Mouse (Mus musculus): ENCODE results near the gene Lamtor3.
"Not testable (repeated sequence)": the region's sequence is repeated elsewhere in the genome, so short reads cannot be mapped to it uniquely, and the experiment has no call there.

The Lamtor3 gene

GRCm38 (mm10) chr3:137933986-137934385, 15.7 kb downstream of the Lamtor3 start:
- DNase-seq (ENCODE audit: low read depth, low spot score), result no peak

- DNase-seq (ENCODE audit: low read depth, low spot score), result no peak
Measured at GRCm38 (mm10) chr3:137935570-137936525, 17.5 kb downstream of the Lamtor3 start.

- DNase-seq (ENCODE audit: low read depth, low spot score), result no peak
Measured at GRCm38 (mm10) chr3:137936541-137936940, 18.2 kb downstream of the Lamtor3 start.

GRCm38 (mm10) chr3:137938608-137939007, 20.3 kb downstream of the Lamtor3 start:
- no peak for DNase-seq (ENCODE audit: low read depth, low spot score)

- DNase-seq (ENCODE audit: low read depth, low spot score), result no peak
Measured at GRCm38 (mm10) chr3:137940757-137941156, 22.5 kb downstream of the Lamtor3 start.

GRCm38 (mm10) chr3:137941555-137941954, 23.2 kb downstream of the Lamtor3 start:
- DNase-seq (ENCODE audit: low read depth, low spot score), result no peak

- DNase-seq (ENCODE audit: low read depth, low spot score), result no peak
Measured at GRCm38 (mm10) chr3:137942098-137942622, 23.9 kb downstream of the Lamtor3 start.

- DNase-seq (ENCODE audit: low read depth, low spot score), result no peak
Measured at GRCm38 (mm10) chr3:137943737-137944154, 25.4 kb downstream of the Lamtor3 start.

- DNase-seq (ENCODE audit: low read depth, low spot score), result no peak
Measured at GRCm38 (mm10) chr3:137946827-137947226, 28.5 kb downstream of the Lamtor3 start.

DNA sequence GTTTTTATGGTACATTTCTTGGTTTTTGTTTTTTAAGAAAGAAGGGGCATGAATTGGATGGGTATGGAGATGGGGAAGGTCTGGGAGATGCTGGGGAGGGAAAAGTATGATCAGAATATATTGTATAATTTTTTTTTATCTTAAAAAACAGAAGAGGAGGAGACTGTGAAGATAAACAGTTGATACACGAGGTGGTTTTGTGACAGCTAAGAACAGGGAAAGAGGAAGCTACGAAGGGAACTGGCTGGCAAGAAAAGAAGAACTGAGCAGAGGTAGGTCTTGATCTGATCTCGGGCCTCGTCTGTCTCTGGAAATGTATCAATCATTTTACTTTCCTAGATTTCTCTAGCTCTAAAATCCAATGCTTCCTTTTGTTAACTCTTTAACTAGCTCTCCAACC, 29.2 kb downstream of the Lamtor3 start:
- no peak for DNase-seq (ENCODE audit: low read depth, low spot score)

DNA sequence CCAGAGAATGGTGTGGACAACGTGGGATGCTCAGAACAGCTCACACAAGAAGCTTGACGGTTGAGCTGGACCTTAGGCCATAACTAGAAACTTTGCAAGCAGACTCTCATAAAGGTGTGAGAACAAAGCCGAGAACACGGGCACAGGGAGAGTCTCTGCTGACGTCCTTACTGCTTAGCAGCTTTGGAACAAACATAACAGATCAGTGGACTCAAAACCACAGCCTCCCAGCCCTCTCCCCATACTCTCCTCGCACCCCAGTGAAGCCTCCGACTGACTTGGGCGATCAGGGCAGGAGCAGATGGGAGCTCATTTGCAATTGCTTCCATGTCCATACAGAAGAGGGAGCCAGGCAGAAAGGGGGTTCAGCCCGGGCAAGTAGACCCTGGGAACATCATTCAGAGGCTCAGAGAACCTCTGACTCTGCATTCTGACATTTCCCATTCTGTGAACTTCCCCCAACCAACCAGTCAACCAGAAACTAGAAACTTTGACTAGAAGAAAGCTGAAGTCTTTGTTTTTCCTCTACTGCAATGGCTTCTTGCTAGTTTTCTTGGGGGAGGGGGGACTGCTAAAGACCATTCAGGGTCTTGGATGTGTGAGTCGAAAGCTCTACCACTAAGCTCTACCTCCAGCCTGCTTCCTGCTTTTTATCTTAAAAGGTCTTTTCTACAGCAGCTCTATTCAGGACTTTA, 32.0 kb downstream of the Lamtor3 start:
- no peak for DNase-seq (ENCODE audit: low read depth, low spot score)

GRCm38 (mm10) chr3:137951302-137951701, 33.0 kb downstream of the Lamtor3 start:
- not testable (repeated sequence) for DNase-seq (ENCODE audit: low read depth, low spot score)

DNA sequence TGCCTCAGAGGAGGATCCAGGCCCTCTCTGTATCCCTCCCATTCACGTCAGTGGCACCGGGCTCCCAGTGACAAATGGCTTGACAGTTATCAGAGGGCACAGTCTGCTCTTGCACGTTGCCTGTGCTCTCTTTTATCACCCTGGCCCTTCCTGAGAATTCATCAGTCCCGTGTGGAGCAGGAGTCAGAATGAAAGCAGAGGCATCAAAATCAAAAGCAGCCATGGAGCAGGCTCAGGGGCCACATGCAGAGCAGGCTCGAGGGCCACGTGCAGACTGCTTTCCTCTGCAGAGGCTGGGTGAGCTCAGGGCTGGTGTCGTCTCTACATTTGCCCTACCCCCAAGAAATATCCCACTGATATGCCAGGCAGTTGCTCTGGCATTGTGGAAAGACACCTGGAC, 33.5 kb downstream of the Lamtor3 start:
- no peak for DNase-seq (ENCODE audit: low read depth, low spot score)

DNA sequence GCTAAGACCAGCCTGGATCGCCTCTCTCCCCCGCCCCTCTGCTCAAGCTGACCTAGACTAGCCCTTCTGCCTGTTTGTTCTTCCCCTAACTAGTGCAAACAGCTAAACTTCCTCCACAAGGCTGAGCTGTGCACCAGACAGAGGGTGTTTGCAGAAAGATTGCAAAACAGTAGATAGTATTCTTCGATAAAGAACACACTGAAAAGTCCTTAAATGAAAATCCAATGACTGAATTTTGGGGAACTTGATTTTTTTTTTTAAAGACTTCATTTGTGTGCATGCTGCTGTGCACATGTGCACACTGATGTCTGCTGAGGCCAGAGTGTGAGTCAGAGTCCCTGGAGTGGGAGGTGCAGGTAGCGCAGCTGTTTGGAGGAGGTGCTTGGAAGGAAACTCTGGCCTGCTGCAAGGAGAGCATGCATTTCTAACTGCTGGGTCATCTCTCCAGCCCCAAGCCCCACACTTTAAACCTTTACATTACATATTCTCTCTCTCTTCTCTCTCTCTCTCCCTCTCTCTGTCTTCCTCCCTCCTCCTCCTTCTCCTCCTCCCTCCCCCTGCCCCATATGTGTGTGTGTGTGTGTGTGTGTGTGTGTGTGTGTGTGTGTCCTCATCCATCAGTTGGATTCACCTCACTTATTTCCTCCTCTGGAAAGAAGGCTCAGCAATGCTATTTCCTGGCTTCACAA, 34.1 kb downstream of the Lamtor3 start:
- DNase-seq (ENCODE audit: low read depth, low spot score), result no peak

DNA sequence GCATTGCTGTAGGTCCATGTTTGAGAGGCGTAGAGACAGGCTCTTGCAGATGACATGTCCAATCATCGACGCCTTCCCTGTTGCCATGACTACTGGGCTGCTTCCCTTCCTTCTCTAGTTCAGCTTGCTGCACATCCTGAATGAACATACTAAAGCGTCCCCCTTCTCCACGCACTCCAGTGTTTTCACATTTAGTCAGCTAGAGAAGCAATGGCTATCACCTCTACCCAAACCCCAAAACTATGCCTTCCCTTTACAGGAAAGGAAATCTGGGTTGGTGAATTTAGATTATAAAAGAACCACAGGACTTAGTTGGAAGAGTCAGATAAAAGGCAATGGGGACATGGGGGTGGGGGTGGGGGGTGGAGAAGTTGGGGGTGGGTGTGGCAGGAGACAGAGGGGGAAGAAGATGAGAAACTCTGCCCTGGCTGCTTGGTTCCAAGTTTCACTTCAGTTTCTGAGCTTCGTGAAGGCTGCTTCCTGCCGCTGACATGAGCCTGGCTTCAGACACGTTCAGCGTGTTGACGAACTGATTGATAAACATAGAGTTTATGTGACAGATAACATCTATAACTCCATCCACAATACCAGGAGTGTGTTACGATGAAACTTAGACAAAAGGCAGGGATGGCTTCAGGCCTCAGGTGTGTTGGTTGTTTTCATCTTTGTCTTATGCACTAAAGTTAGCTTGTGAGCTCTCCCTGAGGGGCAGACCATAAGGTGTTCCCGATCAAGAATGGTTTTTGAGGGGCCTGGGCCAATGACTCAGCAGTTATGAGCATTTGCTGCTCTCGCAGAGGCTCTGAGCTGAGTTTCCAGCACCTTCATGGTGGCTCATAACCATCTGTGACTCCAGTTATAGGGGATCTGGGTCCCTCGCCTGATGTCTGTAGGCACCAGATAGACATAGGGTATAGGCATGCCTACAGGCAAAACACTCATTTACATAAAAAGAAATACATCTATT, 34.9 kb downstream of the Lamtor3 start:
- peak; percentile 78 for DNase-seq (ENCODE audit: low read depth, low spot score)

- no peak for DNase-seq (ENCODE audit: low read depth, low spot score)
Measured at GRCm38 (mm10) chr3:137954256-137954916, 36.1 kb downstream of the Lamtor3 start.

DNA sequence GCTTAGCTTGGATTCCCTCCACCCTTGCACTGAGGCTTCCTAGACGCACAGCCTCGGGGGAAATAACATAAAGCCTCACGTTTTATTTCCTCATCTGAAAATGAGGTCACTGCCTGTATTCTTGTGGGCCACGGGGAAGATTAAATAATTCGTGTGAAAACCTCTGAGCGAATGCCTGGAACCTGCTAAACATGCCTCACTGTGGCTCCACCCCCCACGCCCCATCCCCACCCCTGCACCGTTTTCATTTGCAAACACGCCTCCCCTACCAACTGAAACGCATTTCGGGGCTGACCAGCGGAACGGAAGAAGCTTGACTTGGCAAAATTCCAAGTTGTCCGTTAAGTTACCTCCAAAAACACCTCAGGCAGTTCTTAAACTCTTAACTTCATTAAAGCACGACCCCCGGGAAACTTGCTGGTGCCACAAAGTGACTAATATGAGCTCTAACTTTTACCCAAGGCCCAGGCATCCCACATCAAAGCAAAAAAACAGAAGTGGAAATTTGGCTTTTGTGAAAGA, 37.3 kb downstream of the Lamtor3 start:
- no peak for DNase-seq (ENCODE audit: low read depth, low spot score)

DNA sequence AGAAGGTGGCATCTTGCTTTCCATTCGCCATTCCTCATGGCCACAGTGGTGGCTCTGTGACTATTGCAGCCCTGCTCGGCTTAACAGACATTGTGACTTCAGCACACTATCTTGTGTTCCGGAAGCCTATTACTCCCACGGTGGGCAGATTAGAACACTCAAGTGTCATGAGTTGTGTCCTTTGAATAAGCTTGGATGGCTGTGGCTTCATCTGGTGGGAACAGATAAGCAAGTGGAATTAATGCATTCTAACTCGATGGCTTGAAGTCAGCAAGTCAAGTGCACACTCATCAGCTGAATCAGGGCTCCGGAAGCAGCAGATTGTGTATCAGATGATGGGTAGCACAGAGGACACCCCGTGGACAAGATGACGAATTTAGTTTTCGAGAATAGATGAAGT, 39.6 kb downstream of the Lamtor3 start:
- DNase-seq (ENCODE audit: low read depth, low spot score), result no peak

DNA sequence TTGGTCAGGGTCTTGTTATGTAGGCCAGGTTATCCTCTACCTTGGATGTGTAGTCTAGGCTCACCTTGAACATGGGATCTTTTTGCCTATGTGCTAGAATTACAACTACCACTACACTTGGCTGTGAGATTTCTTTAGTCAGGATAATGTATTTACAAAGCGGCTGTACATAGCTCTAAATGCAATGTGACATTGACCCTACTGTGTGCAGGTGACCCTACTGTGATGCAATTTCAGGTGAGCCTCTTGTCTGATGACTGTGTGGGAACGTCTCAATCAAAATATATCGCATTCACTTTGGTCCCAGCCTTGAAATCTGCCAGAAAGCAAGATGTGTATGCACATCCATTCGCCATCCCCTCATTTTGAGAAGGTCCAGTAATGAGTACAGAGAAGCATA, 40.0 kb downstream of the Lamtor3 start:
- no peak for DNase-seq (ENCODE audit: low read depth, low spot score)

DNA sequence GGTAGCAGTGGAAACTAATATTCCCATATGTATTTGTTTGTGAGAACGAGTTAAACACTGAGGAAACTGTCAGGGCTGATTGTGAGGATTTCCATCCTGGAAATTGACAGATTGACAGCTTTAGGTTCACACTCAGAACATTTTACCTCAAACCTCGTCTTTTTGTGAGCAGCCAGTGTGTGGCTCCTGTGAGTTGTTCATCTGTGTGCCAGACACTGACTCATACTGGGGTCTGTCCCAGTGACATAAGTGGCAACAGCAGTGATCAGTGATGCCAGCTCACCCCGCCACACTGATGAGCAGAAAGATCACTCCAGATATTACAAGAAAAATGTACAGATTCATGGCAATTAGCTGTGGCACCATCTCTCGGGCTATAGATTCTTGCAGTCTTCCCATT, 41.1 kb downstream of the Lamtor3 start:
- no peak for DNase-seq (ENCODE audit: low read depth, low spot score)

Measured in brain, embryonic 18.5 days (tissue).